Mouse (Mus musculus) gastrocnemius, adult 18-20 months (tissue): ENCODE results near the gene Metap2. TPM values are rescaled to one million over a fixed set of nuclear protein-coding genes. Genes with fewer than 3 reads are reported as not detected.

Experiments used
- DNase-seq: peaks from one replicate; pipeline ENCODE4 v3.0.0; 2021; ENCODE audit warnings: low spot score
- total RNA-seq, 2 experiments: library from RNA; stranded (reverse); gene quantifications; 2 replicates each; pipeline ENCODE4 v1.2.3; 2021

The Metap2 gene
- total RNA-seq, 2 experiments from 2014 or later: 162 to 177 TPM

DNA sequence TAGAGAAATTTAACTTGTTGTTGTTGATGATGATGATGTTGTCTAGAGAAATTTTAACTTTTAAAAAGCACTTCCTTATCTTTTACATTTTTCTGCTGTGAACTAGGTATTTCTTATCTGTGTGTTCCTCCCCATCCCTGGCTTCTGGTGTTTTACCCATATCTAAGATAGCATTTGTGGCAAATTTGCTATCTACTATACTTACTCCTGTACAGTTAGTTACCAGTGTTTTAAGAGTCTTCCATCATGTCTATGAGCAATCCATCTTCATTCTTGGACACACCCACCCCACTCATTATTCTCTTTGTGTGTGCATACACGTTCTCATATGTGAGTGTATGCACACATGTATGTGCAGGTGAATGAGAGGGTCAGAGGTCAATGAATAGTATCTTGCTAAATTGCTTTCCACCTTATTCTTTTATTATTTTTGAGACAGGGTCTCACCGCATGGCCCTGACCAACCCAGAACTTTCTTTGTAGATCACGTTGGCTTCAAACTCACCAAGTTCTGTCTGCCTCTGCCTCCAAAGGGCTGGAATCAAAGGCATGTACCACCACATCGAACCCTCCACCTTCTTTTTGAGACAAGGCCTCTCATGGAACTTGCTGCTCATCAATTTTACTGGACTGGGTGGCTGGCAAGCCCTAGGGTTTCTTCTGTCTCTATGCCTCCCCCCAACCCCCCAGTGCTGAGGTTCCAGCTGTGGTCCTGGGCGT is 15.4 kb upstream of the Metap2 start:
- DNase-seq: no peak

DNA sequence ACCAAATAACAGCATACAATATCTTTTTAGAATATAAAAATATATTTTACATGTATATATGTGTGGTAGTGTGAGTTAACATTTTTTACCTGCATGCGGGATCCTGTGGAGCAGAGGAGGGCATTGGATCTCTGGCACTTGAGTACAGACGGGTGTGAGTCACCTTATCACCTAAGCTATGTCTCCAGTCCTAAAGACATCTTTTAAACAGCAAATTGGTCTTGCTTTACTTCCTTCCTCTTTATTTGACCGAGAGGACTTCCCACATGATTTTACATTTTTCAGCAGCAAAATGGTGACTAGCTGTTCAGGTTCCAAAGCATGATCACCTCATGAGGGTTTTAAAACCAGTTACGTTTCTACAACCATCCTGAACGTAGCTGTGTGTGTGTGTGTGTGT is 14.4 kb upstream of the Metap2 start:
- DNase-seq: no peak

DNA sequence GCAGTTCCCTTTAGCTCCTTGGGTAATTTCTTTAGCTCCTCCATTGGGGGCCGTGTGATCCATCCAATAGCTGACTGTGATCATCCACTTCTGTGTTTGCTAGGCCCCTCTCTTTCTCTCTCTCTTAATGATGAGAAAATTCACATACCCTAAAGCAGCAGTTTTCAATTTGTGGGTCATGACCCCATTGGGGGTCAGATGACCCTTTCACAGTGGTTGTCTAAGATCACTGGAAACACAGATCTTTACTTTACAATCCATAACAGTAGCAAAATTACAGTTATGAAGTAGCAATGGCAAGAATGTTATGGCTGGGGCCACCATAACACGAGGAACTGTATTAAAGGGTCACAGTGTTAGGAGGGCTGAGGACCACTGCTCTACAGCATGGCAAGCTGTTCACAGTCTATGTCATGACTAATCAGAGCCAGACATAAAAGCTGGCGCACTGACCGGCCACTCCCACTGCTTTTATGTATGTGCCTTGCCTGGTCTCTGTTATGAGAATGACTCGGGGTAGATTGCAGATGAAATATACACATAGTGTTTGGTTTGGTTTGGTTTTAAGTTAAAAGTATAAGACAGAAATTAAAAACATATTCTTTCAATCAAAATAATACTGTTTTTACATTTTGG is 13.0 kb upstream of the Metap2 start:
- DNase-seq: no peak

DNA sequence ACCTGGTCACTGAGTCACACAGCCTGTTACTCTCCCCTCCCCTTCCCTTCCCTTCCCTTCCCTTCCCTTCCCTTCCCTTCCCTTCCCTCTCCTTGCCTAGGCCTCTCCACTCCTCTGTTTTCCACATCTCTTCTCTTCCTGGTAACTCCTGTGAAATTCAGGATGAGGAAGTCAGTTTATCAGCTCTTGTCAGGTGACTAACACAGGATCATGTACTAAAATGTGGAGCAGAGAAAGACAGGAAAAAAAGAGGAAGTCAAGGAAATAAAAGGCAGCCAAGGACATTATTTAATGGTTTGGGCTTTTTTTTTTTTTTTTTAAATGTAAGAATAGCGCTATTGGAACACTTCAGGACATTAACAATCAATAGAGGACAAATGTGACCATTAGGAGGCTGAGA is 12.1 kb upstream of the Metap2 start:
- no peak for DNase-seq

DNA sequence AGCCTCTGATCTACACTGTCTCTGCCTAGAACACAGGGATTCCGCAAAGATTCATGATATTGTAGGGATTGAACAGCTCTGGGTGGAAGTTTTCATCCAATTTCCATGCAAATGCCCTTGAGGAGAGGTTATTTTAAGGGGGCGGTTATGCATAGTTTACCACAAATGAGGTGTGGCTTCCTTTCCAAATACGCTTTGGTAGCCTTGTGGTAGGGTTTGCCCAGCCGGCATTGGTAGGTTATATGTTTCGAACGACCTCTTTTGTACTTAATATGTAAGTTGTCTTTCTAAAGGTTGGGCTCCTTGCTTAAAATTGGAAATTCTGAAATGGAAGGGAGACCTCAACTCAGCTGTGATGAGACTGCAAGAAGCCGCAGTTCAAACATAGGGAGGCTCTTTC is 11.6 kb upstream of the Metap2 start:
- no peak for DNase-seq

DNA sequence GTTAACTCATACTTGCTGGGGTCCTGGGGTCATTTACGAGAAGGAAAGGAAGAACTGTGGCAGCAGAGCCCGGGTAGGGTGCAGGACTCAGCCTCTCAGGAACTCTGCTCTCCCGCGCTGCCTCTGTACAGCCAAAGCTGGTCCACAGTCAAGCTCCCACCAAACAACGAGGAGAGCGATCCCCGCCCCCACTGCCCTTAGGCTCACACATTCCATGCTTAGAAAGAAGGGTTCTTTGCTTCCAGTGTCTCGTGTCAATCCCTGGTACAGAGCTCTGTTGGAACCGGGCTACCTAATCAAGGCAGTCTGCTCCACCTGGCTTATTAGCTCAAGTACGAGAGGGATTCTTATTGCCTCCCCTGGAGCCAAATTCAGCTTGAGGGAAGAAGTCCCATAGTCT is 10.5 kb upstream of the Metap2 start:
- DNase-seq: no peak

DNA sequence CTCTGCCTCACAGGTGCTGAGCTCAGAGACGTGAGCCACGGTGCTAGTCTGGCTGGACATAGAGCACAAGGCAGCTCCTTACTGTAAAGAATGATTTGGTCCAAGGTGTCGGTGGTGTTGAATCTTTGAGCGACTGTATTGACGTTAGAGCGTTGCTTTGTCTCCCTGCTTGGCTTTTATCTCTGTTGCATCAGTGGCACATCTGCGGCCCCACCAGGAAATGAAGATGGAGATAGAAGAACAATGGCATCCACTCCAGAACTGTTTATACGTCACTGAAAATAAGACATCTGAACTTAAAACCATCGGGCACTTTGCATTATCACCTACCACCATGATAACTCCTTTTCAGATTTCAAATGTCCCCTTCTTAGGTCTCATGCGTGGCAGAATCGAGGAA is 3.0 kb upstream of the Metap2 start:
- DNase-seq: no peak

DNA sequence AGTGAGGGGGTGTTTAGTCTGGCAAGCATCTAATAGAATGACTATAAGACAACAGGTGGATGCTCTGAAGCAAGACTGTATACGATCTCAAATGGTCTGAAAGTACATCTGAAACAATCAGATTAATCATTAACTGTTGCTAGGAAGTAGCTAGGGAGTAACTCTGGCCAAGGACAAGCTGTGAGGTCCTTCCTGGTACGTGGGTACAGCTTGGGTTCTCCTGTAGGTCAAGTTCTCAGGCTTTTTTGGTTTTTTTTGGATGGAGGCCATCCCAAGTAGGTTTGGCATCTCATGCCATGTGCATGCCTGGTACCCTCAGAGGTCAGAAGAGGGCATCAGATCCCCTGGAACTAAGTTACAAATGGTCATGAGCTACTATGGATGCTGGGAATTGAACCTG is 2.4 kb upstream of the Metap2 start:
- DNase-seq: no peak

DNA sequence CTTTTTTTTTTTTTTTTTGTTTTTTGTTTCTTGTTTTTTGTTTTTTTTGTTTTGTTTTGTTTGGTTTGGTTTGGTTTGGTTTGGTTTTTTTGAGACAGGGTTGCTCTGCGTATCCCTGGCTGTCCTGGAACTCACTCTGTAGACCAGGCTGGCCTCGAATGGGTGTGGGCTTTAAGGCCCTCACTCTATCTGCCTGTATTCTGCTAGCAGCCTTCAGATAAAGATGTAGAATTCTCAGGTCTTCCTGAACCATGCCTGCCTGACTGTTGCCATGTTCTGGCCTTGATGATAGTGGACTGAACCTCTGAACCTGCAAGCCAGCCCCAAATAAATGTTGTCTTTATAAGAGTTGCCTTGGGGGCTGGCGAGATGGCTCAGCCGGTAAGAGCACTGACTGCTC is 4.3 kb downstream of the Metap2 start:
- DNase-seq: no peak

DNA sequence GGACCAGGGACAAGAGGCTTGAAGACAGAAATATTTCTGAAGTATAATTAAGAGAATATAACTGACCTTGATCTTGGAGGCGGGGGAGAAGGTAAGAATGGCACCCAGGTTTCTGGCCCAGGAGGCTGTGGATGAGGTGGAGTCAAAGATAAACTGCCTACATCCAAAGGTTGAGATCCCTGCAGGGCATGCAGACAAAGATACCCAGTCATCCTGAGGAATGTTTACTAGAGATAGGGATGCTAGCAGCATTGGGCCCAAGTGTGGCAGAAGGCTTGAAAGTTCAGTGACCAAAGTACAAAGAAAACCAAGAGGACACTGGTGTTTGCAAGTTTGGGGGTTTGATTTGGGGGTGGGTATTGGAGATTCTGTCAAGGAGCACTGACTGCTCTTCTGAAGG is 5.9 kb downstream of the Metap2 start:
- DNase-seq: no peak

DNA sequence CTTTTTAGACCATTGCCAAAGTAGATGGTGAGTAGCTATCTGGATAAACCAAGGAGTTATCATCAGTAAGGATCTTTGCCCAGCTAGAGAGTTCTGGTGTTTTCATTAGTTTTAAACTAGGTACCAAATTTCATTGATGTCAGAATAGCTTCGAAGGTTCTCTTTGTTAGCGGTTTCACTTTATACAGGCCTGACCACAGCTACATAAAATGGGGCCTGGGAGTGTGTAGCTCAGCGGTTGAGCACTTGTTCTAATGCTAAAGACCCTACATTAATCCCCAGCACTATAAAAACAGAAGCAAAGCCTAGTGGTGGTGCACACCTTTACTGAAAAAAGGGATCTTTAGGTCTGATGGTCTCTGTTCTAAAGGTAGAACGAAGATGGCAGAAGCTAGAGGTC is 6.3 kb downstream of the Metap2 start:
- DNase-seq: no peak

DNA sequence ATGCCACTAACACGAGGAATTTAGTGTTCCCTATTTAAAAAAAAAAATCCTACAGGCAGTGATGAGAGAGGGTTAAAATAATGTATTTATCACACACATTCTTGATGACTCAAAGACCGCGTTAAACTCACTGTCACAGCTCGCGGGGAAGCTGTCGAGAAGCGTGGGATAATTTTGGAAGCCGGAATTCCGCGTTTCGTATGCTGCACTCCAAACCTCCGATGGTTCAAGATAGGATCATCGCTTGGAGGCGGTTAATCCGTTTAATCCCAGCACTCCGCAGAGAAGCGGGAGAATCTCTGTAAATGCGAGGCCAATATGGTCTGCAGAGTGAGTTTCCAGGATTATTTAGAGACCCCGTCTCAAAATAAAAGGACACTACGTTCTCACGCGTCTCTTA is 6.9 kb downstream of the Metap2 start:
- peak; percentile 15 for DNase-seq

DNA sequence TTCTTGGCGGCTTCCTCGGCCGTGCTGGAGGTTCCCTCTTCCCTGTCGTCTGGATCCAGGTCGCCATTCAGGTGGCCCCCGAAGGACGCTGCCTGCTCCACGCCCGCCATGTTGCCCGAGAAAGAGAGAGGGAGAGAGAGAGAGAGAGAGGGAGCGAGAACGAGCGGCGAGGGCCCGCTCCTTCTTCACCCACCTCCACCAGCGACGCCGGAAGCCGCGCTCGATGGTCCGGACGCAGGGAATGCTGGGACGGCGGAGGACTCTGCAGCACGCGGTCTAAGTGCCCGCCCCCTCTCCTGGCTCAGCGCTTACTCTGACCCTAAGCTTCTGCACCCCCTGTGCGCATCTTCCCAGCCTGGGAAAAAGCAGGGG is 7.3 kb downstream of the Metap2 start:
- peak; percentile 85 for DNase-seq

DNA sequence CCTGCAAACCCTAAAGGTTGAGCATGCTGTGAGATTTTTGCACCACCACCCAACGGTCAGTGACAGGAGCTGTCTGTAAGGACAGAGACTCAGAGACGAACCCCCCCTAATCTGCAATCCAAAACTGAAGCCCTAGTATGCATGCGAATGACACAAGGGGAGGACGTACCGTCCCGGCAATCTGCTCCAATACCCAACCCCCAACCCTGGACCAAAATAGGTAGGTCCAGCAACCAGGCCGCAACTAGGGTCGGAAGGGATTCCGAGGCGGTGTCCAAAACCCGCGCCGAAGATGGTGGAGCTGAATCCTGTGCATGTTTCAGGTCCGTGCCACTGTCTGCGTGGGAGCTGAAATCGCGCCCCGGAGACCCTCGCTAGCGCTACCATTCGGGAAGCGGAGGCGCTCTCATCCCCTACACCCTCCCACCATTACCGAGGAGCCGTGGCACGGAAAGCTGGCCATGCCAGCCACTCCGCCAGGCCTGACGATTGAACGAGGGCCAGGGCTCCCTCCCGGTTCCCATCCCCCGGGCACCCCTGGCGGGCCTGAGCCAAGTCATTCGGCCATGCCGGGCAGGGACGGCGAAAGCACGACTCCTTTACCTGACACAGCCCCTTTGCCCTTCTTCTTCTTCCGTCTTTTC is 7.8 kb downstream of the Metap2 start:
- peak; percentile 56 for DNase-seq

DNA sequence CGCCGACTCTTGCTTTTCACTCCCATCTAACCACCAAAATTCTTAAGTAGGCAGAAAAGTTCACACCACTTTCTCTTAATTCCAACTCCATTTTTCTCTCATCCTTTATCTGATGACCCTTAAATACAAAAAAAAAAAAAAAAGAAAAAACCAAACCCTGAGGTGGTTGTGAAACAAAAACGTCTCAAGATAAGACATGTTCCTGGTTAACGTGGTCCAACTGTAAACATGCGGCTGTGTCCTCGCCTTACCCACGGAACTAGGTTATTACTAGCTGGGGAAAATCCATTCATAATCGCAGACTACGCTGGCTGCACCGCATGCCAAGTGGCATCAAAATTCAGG is 8.3 kb downstream of the Metap2 start:
- no peak for DNase-seq

DNA sequence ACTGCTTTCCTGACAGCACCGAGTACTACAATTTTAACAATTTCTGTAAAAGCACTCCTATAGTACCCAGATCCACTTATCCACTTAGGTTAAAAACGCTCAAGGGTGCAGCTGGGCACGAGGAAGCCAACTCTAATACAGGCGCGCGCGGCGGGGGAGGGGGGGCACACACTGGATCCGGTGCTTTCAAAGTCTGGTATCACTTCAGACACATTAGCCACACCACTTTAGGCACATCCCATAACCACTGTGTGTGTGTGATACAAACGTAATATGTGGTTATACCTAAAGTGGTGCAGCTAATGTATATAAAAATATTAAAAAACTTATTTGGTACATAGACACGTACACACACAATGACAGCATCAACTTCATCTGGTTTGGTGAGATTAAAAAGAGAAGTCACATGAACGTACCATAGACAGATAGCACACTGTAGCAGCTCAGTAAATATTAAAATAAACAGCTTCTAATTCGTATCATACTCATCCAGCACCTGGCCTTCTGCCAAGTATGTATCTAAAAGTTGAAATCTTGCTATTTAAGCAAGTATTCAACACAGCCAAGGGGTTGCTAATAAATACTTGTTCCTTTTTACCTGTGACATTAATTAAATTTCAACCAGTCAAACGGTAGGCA is 10.9 kb downstream of the Metap2 start:
- no peak for DNase-seq

DNA sequence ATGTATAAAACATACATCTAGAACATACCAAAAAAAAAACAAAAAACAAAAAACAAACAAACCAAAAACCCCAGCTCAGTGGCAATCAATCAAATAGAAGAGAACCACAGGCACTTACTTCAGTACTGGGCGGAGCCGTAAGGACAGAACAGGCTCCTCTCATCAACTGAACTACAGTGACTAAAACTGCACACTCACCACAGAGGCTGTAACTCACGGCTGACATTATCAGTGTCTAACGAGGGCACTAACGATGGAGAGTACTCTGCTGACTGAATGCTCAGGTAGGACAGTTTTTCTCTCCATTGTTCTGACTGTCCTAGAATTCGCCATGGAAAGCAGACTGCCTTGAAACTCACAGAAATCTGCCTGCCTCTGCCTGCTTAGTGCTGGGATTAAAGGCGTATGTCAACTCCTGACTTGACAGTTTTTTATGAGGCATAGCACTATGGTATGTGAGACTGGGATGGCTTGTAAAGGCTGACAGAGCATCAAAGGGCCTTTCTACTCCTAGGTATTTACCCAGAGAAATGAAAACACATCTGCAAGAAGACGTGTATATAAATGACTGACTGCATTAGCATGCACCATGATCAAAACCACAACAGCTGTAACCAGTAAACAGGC is 14.0 kb downstream of the Metap2 start:
- DNase-seq: no peak

DNA sequence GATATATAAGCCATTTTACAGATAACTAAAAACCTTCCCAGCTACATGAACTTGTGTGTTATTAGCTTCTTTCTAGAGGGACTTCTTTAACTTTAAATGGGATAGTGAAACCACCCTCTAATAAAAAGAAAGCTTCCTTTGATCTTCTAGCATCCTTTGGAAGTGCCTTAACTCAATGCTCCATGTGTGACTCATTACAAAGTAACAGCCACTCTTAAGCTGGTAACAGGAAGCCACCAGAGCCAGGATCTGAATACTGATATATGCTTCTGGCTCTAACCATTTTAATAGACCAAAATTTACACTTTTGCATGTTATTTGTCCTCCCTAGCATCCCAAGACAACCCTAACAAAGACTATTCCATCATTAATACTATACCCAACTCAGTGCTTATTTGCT is 15.0 kb downstream of the Metap2 start:
- no peak for DNase-seq

DNA sequence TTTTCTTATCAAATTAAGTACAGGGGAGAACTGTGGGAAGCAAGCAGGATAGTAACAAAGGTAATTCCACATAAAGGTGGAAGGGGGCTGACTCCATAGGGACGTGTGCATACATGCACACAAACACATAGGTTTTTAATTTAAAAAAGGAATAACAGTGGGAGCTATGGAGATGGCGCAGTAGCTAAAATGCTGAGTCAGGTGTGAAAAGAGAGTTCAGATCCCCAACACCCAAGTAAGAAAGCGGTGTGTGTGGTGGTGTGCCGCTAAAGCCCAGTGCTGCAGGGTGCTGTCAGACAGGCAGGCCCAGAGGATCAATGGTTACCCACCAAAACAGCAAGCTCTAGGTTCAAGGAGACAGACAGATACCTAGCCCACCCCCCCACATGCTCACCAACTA is 18.2 kb downstream of the Metap2 start:
- DNase-seq: no peak

DNA sequence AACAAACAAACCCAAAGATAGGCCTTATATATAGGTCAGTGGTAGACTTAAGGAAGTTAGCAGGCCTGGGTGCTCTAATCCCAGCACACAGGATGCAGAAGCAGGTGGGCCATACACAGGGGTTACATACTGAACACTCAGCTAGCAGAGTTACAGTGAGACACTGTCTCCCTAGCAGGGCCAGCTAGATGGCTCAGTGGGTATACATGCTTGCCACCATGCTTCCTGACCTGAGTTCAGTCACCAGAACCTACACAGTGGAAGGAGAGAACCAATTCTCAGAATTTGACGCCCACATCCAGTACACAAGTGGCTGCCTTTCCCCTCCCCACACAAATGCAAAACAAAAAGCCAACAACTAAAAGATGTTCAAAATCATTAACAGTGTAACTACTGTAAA is 20.1 kb downstream of the Metap2 start:
- no peak for DNase-seq

DNA sequence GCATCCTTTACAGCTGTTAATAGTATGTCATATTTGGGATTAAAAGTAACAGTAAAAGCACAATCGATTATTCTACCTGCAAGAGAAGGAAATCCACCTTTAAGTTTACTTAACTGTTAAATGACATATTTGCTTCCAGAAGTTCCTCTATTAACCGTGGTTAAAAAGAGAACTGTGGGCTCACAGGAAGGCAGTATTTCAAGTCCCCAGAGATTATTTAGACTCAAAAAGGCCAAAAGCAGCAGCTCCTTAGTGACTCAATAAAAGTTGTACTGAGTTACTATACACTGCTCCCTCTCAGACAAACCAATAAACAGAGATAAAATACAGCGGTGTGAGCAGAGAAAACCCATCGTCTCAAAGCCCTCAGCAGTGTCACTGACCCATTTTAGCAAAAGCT is 28.0 kb downstream of the Metap2 start:
- no peak for DNase-seq

DNA sequence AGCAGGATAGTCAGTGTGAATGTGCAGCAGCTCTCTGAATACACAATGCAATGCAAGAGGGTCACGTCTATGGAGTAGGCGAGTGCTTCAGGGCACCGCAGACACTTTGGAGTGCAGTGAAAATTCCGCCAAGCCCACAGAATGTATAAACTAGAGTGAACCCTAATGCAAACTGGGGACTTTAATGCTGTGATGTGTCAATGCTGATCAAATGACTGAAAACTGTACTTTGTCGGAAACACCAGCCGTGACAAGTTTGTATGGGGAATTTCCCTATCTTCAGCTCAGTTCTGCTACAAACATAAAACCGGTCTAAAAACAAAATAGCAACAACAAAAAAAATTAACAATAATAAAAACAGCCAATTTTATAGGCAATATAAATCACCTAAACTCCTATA is 28.5 kb downstream of the Metap2 start:
- no peak for DNase-seq
